ENCODE assay signal across 16 mouse cellular contexts in genomic region chr4:53450736-53451135, GRCm38 (mm10). TPM values are rescaled to one million over a fixed set of nuclear protein-coding genes. Genes with fewer than 3 reads are reported as not detected.
DNase-seq lines count a peak whose midpoint lies in the region; ATAC-seq and TF ChIP-seq lines count a peak whose summit lies in the region.
"Had no signal": no experiment of that assay in that cellular context is flagged by ENCODE, and none has a peak within 500 bp of the region (broad histone marks: within the 10 kb centered on the region; RNA-seq: fewer than 3 reads in every experiment).

No protein-coding gene starts in this region.

- H3K27ac ChIP-seq in heart, embryonic 13.5 days (replicated peaks): no peak overlapping the region
- H3K27ac ChIP-seq in layer of hippocampus, adult 2 months: 0 out of 2 replicates have a peak overlapping the region, but pooled peaks have one; percentile 39
- H3K27ac ChIP-seq: embryonic facial prominence, embryonic 13.5 days; hindbrain, embryonic 14.5 days; kidney, postnatal 0 days; midbrain, embryonic 10.5 days had no signal

- peaks cover 47% of the 10 kb centered on the region for H3K4me1 ChIP-seq in heart, embryonic 13.5 days

- 48% methylated on average over 7 of the region's 7 CpGs for WGBS in heart, embryonic 13.5 days

- H3K9me3 ChIP-seq in heart, embryonic 13.5 days: no peaks in the 10 kb centered on the region
- H3K9me3 ChIP-seq: embryonic facial prominence, embryonic 13.5 days; heart, embryonic 12.5 days; limb, embryonic 15.5 days; midbrain, embryonic 10.5 days had no signal

- ATAC-seq in heart, embryonic 13.5 days (ENCODE audit: extremely low read depth, insufficient number of reproducible peaks, low FRiP score, low TSS enrichment): no peak
- ATAC-seq: intestine, postnatal 0 days had no signal

- H3K4me3 ChIP-seq in heart, embryonic 13.5 days: no peak overlapping the region
- H3K4me3 ChIP-seq in layer of hippocampus, adult 2 months: no peak overlapping the region
- H3K4me3 ChIP-seq: embryonic facial prominence, embryonic 13.5 days; heart, embryonic 12.5 days; limb, embryonic 15.5 days; midbrain, embryonic 10.5 days had no signal

- peak overlapping the region; percentile 24; the same call in 1 of the 2 replicates for H3K4me2 ChIP-seq in heart, embryonic 13.5 days
- H3K4me2 ChIP-seq: embryonic facial prominence, embryonic 13.5 days; heart, embryonic 12.5 days; hindbrain, embryonic 14.5 days; limb, embryonic 15.5 days had no signal

- TF ChIP-seq CTCF in layer of hippocampus, adult 2 months (conservative IDR thresholded peaks at IDR 0.05): no peak

- H3K9ac ChIP-seq in heart, embryonic 13.5 days: no peak overlapping the region
- H3K9ac ChIP-seq: embryonic facial prominence, embryonic 13.5 days; heart, embryonic 12.5 days; hindbrain, embryonic 14.5 days; limb, embryonic 15.5 days had no signal

- no peaks in the 10 kb centered on the region for H3K27me3 ChIP-seq in heart, embryonic 13.5 days (replicated peaks)
- H3K27me3 ChIP-seq: embryonic facial prominence, embryonic 13.5 days; heart, embryonic 12.5 days; limb, embryonic 15.5 days had no signal

- intact Hi-C loops in gastrocnemius, postnatal 36 days (cut with DNase I): loop anchor here (5.0 kb wide), 1 partner anchor 68 kb away; no protein-coding TSS in a partner anchor

- no peak for DNase-seq in heart, adult 18-20 months
- no peak for DNase-seq in layer of hippocampus, adult 2 months (ENCODE audit: low spot score in 2 of 2)
- DNase-seq in layer of hippocampus, adult 9-11 months: no peak
- DNase-seq in right cerebral cortex, postnatal 4 days: peak; percentile 46
- no peak for DNase-seq in right cerebral cortex, adult 2 months (ENCODE audit: low spot score in 2 of 2)
- DNase-seq in gastrocnemius, postnatal 36 days: no peak
- DNase-seq: adrenal gland, postnatal 10 days; thymus, adult 2 months had no signal

- H3K36me3 ChIP-seq in heart, embryonic 13.5 days: no peaks in the 10 kb centered on the region
- H3K36me3 ChIP-seq: embryonic facial prominence, embryonic 13.5 days; heart, embryonic 12.5 days; limb, embryonic 15.5 days; midbrain, embryonic 10.5 days had no signal

RNA-seq across cellular contexts. Expression of gene Slc44a1, which starts 10.5 kb away (rescaled TPM):
- polyA plus RNA-seq in heart, embryonic 13.5 days (2015; fragmentation: Nextera tagmentation; extraction: Ambion mirVana): 17.0 and 17.1 TPM in 2 replicates
- total RNA-seq in heart, adult 18-20 months (2021): 10 to 100 TPM; 29.2 to 30.6 TPM
- 10 to 100 TPM; 75.0 to 78.4 TPM for total RNA-seq in layer of hippocampus, adult 2 months (2021)
- total RNA-seq in gastrocnemius, postnatal 36 days (2021): 10 to 100 TPM; 15.7 to 15.9 TPM
